Mouse (Mus musculus) liver, embryonic 14.5 days (tissue): ENCODE measurements at regions not wholly inside any gene's neighbourhood (a gene's known extent, or its start where the extent isn't known, plus 50 kb on each side); places are given as distances from the start of the nearest gene placed in this dataset.

Experiments used
- ATAC-seq: fragments of 200-750 bp; cut with Nextera tagmentation; 2 replicates; pipeline ENCODE4 v1.8.0; 2017; ENCODE audit warnings: moderate number of reproducible peaks, mild to moderate bottlenecking, moderate library complexity; ENCODE audit not compliant: insufficient read depth
- DNase-seq, 3 experiments: peaks; one replicate each; pipeline ENCODE4 v3.0.0-alpha.2; 2012 to 2013; ENCODE audit warnings: low read depth in 3 of 3, low spot score in 3 of 3
- H3K27ac ChIP-seq: fragments of 300-500 bp; sonication (generic); 2 replicates; pipeline ENCODE4 v1.5.1; 2014; ENCODE audit warnings: moderate library complexity, mild to moderate bottlenecking, control low read depth, inconsistent platforms
- H3K27me3 ChIP-seq: fragments of 300-500 bp; sonication (generic); 2 replicates; pipeline ENCODE4 v1.6.1; 2014; ENCODE audit warnings: mild to moderate bottlenecking, low read length, moderate library complexity; ENCODE audit not compliant: control insufficient read depth, insufficient read depth
- H3K36me3 ChIP-seq: fragments of 300-500 bp; sonication (generic); replicated peaks from 2 replicates; pipeline ENCODE4 v1.6.1; 2014; ENCODE audit warnings: low read depth; ENCODE audit not compliant: control insufficient read depth, insufficient read depth
- H3K4me1 ChIP-seq, 2 experiments: fragments of 200-500 bp in 1 of 2; fragments of 300-500 bp in 1 of 2; sonication (generic) in 1 of 2; replicated peaks; 2 replicates each; pipeline ENCODE4 v1.6.1; 2012 to 2014; ENCODE audit warnings: antibody characterized with exemption in 1 of 2, inconsistent platforms in 1 of 2, low read length in 1 of 2; ENCODE audit not compliant: control insufficient read depth in 2 of 2, insufficient read depth in 2 of 2
- H3K4me2 ChIP-seq: fragments of 300-500 bp; sonication (generic); 2 replicates; pipeline ENCODE4 v1.6.1; 2014; ENCODE audit warnings: low read depth, mild to moderate bottlenecking, control low read depth, moderate library complexity
- H3K4me3 ChIP-seq, 2 experiments: fragments of 200-500 bp in 1 of 2; fragments of 300-500 bp in 1 of 2; sonication (generic) in 1 of 2; 2 replicates each; pipeline ENCODE4 v1.5.1; 2012 to 2014; ENCODE audit warnings: low read depth in 2 of 2, low read length in 2 of 2, mild to moderate bottlenecking in 2 of 2, control low read depth in 1 of 2, inconsistent platforms in 1 of 2, moderate library complexity in 1 of 2; ENCODE audit not compliant: insufficient read depth in 1 of 2
- H3K9ac ChIP-seq: fragments of 300-500 bp; sonication (generic); replicated peaks from 2 replicates; pipeline ENCODE4 v1.6.1; 2014; ENCODE audit warnings: mild to moderate bottlenecking, control low read depth, moderate library complexity
- H3K9me3 ChIP-seq: fragments of 300-500 bp; sonication (generic); 2 replicates; pipeline ENCODE4 v1.6.1; 2016; ENCODE audit warnings: low read length, mixed read lengths; ENCODE audit not compliant: control insufficient read depth
- CTCF ChIP-seq: IDR thresholded peaks from 2 replicates; pipeline ENCODE4 v1.5.1; 2016; ENCODE audit warnings: antibody characterized with exemption, low read depth, control low read depth
- EP300 ChIP-seq: IDR thresholded peaks from 2 replicates; pipeline ENCODE4 v1.6.1; 2016; ENCODE audit warnings: antibody characterized with exemption, low read depth
- WGBS: fragments of 180-500 bp; shearing (Covaris S2); extraction: QIAGEN DNeasy Blood & Tissue Kit; methylation state at CpG from one replicate; pipeline ENCODE4 v1.1.7; 2014; ENCODE audit not compliant: insufficient replicate concordance; 5-methylcytosine and 5-hydroxymethylcytosine counted together

GRCm38 (mm10) chr11:22638700-22639099 lies 126.8 kb downstream of the Tmem17 start:
- no peaks in the 10 kb centered on the region for H3K9me3 ChIP-seq
- no peaks in the 10 kb centered on the region for H3K27me3 ChIP-seq
- DNase-seq (no peak), ATAC-seq (no peak)
- no peak overlapping the region for H3K4me3 ChIP-seq
- H3K9ac ChIP-seq = no peak overlapping the region
- H3K36me3 ChIP-seq = no peaks in the 10 kb centered on the region
- H3K4me2 ChIP-seq = no peak overlapping the region
- WGBS = 42% methylated on average over 2 of the region's 2 CpGs
- no peaks in the 10 kb centered on the region for H3K4me1 ChIP-seq
- no peak overlapping the region for H3K27ac ChIP-seq
- TF ChIP-seq CTCF (no peak), EP300 (no peak)

- ATAC-seq (no peak), DNase-seq (no peak)
- TF ChIP-seq EP300 (no peak), CTCF (no peak)
- Histone ChIP-seq H3K36me3 (no peaks in the 10 kb centered on the region), H3K27ac (no peak overlapping the region), H3K27me3 (no peaks in the 10 kb centered on the region), H3K4me3 (no peak overlapping the region), H3K9ac (no peak overlapping the region), H3K9me3 (no peaks in the 10 kb centered on the region), H3K4me2 (no peak overlapping the region), H3K4me1 (peaks cover 0 to 4% of the 10 kb centered on the region in 2 experiments; a peak in 1 of 4 replicates)
- 27% methylated on average over 3 of the region's 3 CpGs for WGBS
Measured at GRCm38 (mm10) chr11:22640371-22640990, 128.6 kb downstream of the Tmem17 start.

- WGBS = 70% methylated on average over 1 of the region's 1 CpGs
- Histone ChIP-seq H3K27ac (no peak overlapping the region), H3K4me3 (no peak overlapping the region), H3K36me3 (no peaks in the 10 kb centered on the region), H3K9ac (no peak overlapping the region), H3K4me2 (no peak overlapping the region), H3K4me1 (peaks cover 0 to 4% of the 10 kb centered on the region in 2 experiments; a peak in 1 of 4 replicates), H3K27me3 (no peaks in the 10 kb centered on the region), H3K9me3 (no peaks in the 10 kb centered on the region)
- TF ChIP-seq CTCF (no peak), EP300 (no peak)
- no peak for DNase-seq
- no peak for ATAC-seq
Measured at GRCm38 (mm10) chr11:22641450-22641849, 129.6 kb downstream of the Tmem17 start.

- ATAC-seq = no peak
- Histone ChIP-seq H3K4me2 (no peak overlapping the region), H3K9ac (no peak overlapping the region), H3K4me3 (no peak overlapping the region), H3K27ac (no peak overlapping the region), H3K36me3 (no peaks in the 10 kb centered on the region), H3K27me3 (no peaks in the 10 kb centered on the region), H3K9me3 (no peaks in the 10 kb centered on the region), H3K4me1 (peaks cover 0 to 4% of the 10 kb centered on the region in 2 experiments; a peak in 1 of 4 replicates)
- TF ChIP-seq EP300 = no peak
- no peak for DNase-seq
- WGBS = 36% methylated on average over 3 of the region's 3 CpGs
Measured at GRCm38 (mm10) chr11:22644010-22644625, 132.2 kb downstream of the Tmem17 start.

- H3K27me3 ChIP-seq = no peaks in the 10 kb centered on the region
- no peaks in the 10 kb centered on the region for H3K36me3 ChIP-seq
- no peak overlapping the region for H3K9ac ChIP-seq
- H3K4me3 ChIP-seq = no peak overlapping the region
- TF ChIP-seq EP300 = no peak
- TF ChIP-seq CTCF = no peak
- H3K4me1 ChIP-seq = peaks cover 0 to 4% of the 10 kb centered on the region in 2 experiments; a peak in 1 of 4 replicates
- H3K27ac ChIP-seq = no peak overlapping the region
- H3K9me3 ChIP-seq = no peaks in the 10 kb centered on the region
- ATAC-seq (no peak), DNase-seq (no peak)
- WGBS = 4% methylated on average over 1 of the region's 1 CpGs
- no peak overlapping the region for H3K4me2 ChIP-seq
Measured at GRCm38 (mm10) chr11:22644877-22645276, 133.0 kb downstream of the Tmem17 start.
